Mouse (Mus musculus) urinary bladder, postnatal 14 days (tissue): ENCODE measurements around the gene Xylb.

Experiments
- DNase-seq: peaks from one replicate; pipeline ENCODE4 v3.0.0; 2021; ENCODE audit warnings: low spot score

Gene Xylb

GRCm38 (mm10) chr9:119357331-119358057 lies at the start of gene Xylb:
TSS of gene Xylb (plus strand) at chr9:119357381.
- DNase-seq = peak; percentile 93

- no peak for DNase-seq
Measured at GRCm38 (mm10) chr9:119309067-119309466, 48.1 kb upstream of the Xylb start.

- no peak for DNase-seq
Measured at GRCm38 (mm10) chr9:119313096-119313495, 44.1 kb upstream of the Xylb start.

DNA sequence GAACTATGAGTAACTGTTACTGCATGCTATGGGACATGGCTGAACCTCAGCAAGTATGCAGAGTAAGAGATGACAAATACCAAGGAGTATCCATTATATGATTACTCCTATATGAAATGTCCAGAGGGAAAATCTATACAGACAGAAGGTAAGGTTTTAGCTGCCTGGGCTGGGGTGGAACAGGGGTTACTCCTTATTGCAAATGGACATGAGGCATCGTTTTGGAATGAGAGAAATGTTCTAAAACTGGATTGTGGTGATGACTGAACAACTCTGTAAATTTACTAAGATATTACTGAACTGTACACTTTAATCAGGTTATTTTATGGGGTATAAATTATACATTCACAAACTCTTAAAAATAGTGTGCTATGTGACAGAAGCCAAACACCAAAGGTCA lies 38.3 kb upstream of the Xylb start:
- no peak for DNase-seq

DNA sequence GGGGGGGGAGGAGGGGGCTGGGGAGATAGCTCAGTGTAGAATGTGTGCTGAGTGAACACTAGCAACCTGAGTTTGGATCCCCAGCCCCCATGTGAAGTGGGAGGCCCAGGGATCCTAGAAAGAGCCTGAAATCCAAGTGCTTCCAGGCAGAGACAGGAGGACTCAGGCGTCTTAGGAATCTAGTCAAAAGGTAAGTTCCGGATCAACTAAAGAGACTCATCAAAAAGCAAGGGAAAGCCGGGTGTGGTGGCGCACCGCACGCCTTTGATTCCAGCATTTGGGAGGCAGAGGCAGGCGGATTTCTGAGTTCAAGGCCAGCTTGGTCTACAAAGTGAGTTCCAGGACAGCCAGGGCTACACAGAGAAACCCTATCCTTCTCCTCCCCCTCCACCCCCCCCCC lies 36.7 kb upstream of the Xylb start:
- DNase-seq = no peak

- DNase-seq = no peak
Measured at GRCm38 (mm10) chr9:119320946-119321345, 36.2 kb upstream of the Xylb start.

GRCm38 (mm10) chr9:119321392-119322229 lies 35.6 kb upstream of the Xylb start:
- DNase-seq = no peak

DNA sequence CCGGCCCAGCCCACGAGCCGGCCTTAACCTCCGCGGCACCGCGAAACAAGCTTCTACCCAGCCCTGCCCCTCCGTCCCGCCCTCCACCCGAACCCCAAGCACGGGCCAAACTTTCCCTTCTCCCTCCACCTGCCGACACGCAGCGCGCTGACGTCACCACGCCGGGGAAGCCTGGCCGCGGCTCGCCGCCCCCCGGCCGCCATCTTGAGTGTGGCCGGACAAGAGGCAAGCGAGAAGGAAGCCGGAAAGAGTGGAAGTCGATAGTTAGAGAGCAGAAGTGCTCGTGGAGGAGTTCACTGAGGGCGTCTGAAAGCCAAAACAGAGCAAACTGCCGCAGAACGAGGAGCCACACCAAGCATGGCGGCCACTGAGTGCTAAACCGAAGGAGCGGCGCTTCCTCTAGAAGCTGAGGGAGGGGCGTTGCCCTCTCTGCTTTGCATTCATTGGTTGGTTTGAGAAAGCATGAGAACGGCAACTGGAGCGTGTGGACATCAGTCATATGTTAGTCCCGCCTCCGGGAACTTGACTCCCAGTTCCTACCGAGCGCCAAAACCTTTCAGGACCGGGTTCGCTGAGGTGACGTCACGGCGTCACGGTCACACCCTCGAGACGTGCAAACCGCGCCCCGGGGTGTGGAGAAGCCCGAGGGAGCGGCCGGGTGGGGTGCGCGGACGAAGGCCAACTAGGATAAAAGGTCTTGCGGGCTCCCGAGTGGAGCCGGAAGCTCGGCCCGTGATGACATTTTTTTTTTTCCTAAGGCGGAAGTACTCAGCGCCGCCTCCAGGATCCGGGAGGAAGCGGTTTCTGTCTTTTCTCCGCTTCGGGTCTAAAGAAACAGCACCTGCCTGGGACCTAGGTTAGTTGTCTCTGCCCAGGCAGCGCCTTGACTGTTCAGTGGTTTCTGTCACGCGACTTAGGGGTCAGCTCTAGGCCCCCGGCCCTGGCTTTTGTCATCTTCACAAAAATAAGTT lies 34.6 kb upstream of the Xylb start, which contains the start of gene Oxsr1:
TSS of gene Oxsr1 (minus strand) at position 139 of the 971 bp plus-strand sequence.
- DNase-seq = peak; percentile 99

- no peak for DNase-seq
Measured at GRCm38 (mm10) chr9:119323260-119323645, 33.9 kb upstream of the Xylb start.

DNA sequence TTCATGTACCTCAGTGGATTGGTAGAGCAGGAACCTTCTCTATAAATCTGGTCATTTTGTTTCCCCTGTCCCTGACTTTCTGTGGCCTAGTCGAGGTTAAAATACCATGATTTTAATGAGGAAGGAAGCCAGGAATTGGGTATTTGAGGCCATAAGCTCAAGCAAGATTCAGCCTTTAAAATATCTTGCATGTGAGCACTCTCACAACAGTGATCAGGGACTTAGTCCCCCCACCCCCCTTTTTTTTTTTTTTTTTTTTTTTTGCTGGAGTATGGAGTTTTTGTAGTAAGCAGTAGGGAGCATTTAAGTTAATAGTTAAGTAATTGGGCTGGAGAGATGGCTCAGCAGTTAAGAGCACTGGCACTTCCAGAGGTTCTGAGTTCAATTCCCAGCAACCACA lies 33.1 kb upstream of the Xylb start:
- DNase-seq = no peak

GRCm38 (mm10) chr9:119328488-119328887 lies 28.7 kb upstream of the Xylb start:
- DNase-seq = no peak

DNA sequence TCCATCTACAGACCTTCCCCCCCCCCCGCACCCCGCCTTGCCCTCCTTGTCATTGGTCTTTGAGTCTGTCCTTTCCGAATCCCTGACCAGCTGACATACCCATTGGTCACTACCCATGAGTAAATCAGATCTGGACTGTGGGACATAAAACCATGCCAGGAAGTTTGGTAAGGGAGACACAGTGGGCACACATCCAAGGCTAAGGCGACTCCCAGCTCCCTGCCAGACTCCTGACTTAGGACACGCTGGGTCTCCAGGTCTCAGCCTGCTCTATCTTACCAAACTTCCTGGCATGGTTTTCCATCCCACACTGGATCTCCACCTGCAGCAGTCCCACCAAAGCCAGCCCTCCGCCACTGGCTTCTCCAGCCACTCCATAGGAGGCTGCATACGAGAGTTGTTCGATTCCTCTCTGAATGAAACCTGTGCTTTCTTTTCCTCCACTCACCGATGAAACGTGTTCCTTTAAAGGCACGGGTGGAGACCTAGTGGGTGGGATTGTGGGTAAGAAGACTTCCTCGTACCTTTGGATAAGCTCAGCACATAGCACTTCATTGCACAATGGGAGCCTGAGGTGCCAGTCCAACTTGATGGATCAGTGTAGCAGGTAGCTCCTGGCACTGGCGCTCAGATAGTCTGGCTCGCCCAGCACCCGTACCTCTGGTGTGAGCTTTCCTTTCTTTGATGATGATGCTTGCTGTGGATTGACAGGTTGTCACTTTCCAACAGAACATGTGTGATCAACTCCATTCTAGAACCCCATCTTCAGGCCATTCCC lies 26.8 kb upstream of the Xylb start:
- DNase-seq = peak; percentile 52

DNA sequence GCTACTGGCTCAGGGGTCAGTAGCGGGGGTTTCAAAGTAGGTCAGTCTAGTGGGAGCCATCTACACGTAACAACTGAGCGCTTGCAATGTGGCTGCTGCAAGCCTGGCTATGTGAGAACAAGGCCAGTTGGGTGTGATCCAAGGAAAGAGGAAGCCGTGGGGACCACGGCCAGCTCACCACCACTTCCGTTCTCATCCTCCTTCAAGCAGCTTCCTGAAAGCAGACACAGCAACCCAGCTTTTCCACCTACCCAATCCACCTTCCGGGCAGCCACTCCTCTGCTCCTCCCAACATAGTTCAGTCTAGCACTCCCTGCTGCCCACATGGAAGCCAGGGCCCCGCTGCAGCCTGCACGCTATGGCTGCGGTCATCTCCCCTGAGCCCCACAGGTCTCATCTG lies 22.9 kb upstream of the Xylb start:
- peak; percentile 43 for DNase-seq

DNA sequence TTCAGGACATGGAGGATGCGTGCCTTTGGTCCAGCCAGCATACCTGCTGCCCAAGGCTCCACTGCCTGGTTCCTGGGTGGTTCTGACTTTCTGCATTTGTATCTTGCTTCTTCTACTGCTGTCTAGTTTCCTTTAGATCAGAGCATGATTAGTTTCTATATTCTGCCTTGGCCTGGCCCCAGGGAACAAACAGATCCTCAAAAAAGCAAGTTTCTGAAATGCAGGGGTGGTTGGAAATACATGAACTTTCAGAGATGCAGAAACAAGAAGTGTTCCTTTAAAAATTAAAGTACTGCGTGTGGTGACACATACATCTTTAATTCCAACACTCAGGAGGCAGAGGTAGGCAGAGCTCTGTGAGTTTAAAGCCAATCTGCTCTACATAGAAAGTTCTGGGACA lies 22.3 kb upstream of the Xylb start:
- DNase-seq = no peak

DNA sequence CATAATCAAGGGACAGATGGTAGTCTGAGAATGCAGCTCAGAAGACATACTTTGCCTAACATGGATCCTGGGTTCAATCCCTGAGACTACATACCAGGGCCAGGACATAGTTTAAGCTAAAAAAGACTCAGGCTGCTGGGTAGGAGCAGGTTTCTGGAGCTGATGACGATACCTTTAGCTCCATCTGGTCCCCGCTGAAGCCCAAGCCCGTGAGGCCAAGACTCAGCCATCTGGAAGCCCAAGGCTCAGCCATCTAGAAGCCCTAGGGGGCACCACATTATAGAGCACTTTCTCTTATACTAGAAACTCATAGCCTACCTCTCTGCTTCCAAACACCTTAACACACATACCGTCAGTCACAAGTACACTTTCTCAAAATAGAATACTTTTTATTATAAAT lies 21.6 kb upstream of the Xylb start:
- no peak for DNase-seq

DNA sequence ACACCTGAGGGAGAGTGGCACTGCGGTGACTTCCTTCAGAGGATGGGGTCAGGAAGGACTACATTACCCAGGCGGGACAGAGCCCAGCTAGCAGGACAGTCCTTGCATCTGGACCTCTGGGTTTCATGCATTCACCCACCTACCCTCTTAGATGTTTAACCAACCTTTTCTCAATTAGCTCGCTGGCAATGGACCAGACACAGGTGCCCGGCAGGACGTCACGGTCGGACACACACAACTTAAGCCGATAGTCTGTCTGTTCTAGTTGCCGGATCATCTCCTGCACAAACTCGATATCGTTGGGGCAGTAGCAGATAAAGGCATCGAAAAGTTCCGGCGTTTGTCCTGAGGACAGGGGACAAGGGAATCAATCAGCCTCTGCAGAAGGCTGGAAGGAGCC lies 19.3 kb upstream of the Xylb start:
- no peak for DNase-seq

- DNase-seq = no peak
Measured at GRCm38 (mm10) chr9:119338350-119338749, 18.8 kb upstream of the Xylb start.

GRCm38 (mm10) chr9:119339106-119339505 lies 18.1 kb upstream of the Xylb start:
- no peak for DNase-seq

DNA sequence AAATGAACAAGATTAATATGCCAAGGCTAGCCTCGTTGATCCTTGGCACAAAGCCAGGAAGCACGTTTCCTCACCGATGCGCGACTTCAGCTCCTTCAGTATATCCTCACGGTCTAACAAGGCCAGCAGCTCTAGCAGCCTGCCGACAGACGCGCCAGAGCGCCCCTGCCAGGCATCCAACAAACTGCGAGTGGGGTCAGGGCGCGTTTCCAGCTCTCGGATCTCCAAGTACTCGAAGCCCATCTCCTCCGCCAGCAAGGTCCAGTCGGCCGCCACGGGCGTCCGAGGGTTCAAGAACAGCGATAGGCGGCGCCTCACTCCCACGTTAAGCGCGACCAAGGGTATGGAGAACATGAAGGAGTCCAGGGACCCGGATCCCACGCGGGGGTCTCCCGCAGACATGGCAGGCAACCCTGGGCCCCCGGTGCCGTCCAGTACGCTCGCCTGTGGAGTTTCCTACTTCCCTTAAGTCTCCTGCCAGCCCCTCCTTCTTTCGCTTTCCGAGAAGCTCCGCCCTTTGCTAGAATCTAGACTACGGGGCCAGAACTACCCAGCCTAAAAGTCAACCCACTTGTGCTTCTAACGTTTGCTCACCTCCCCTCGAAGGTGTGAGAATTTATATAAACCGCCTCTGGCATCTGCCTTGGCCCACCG lies 17.5 kb upstream of the Xylb start, which contains the start of gene Acaa1a:
TSS of gene Acaa1a (plus strand) at position 119 of the 654 bp plus-strand sequence.
- peak; percentile 80 for DNase-seq

DNA sequence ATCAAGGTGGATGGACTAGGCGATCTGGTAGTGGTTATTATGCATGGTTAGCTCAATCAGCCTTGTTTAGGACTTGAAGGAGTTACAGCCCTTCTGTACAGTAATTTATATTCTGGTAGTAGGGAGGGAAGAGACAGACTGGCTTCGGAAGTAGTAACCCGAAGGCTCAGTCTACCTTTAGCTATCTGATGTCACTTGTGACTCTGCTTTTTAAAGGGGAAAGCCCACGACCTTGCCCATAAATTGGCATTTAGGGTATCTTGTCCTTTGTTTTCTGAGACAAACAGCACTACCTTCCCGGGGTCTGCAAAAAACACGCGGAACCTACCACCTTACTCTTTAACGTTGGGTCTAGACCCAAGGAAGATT lies 17.0 kb upstream of the Xylb start:
- no peak for DNase-seq
